Mouse (Mus musculus) olfactory bulb, adult 2 months (tissue): ENCODE measurements around the gene Lrcol1.

ENCODE experiments used
- CTCF ChIP-seq: fragments of 200-500 bp; IDR thresholded peaks from 2 replicates; pipeline ENCODE4 v1.5.1; 2012; ENCODE audit warnings: low read depth, mild to moderate bottlenecking, low read length, moderate library complexity; ENCODE audit not compliant: insufficient read depth
- POLR2A ChIP-seq: fragments of 200-500 bp; IDR thresholded peaks from 2 replicates; pipeline ENCODE4 v1.6.1; 2012; ENCODE audit warnings: mild to moderate bottlenecking, low read depth, low read length, moderate library complexity; ENCODE audit not compliant: insufficient read depth

DNA sequence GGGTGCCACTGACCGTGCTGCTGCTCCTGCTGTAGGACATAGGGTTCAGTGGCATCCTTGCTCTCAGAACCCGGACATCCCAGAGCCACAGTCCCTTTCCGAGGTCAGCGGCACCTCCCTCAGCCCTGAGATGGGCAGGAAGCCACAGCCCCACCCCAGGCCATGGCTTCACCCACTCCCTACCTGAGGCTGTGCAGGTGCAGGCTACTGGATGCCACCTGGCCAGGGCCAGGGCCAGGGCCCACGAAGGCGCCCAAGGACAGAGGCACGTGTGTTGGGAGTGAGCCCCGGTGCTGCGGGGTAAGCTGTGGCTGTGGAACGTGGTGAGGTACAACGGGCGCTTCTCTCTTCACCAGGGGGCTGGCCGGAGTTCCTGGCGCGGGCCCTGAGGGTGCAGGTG, 34.6 kb downstream of the Lrcol1 start:
- TF ChIP-seq CTCF: no peak
- TF ChIP-seq POLR2A: no peak
